ENCODE assay signal across 8 mouse cellular contexts in the genomic region with DNA sequence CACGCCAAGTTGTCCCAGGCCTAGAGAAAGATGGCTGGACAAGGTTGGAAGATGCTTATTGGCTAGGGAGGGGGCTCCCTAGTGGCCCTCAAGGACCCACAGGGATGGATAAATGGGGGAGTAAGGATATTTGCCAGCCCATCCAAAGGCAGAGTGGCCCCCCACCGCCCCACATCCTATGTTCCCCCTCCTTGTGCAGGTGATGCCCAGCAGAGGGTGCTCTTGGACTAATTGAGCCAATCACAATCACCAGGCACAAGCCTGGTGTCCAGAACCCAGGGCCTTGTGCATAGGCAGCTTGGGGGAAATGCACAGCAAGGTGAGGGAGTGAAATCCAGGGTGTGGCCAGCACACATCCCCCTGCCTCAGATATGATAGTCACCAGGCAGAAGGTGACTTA. TPM values are rescaled to one million over a fixed set of nuclear protein-coding genes. Genes with fewer than 3 reads are reported as not detected.
A peak's percentile ranks its signal among the peaks of the same experiment; 100 is the strongest.
DNase-seq lines count a peak whose midpoint lies in the region; ATAC-seq and TF ChIP-seq lines count a peak whose summit lies in the region.

No protein-coding gene starts in this region.

- no peaks in the 10 kb centered on the region for H3K36me3 ChIP-seq in hindbrain, embryonic 11.5 days (ENCODE audit: control insufficient read depth, insufficient read depth, low read length)
- H3K36me3 ChIP-seq in lung, postnatal 0 days (ENCODE audit: insufficient read depth, low read length) = no peaks in the 10 kb centered on the region

- H3K27ac ChIP-seq in hindbrain, embryonic 11.5 days (ENCODE audit: low read depth, low read length) = no peak overlapping the region
- H3K27ac ChIP-seq in lung, postnatal 0 days (ENCODE audit: low read length) = no peak overlapping the region

- no peaks in the 10 kb centered on the region for H3K27me3 ChIP-seq in hindbrain, embryonic 11.5 days (ENCODE audit: control insufficient read depth, insufficient read depth, low read length)
- no peaks in the 10 kb centered on the region for H3K27me3 ChIP-seq in lung, postnatal 0 days (replicated peaks; ENCODE audit: insufficient read depth, low read length)

- peak; percentile 24; the same call in 1 of the 2 replicates for ATAC-seq in hindbrain, embryonic 11.5 days (ENCODE audit: low FRiP score)
- no peak for ATAC-seq in lung, postnatal 0 days

- DNase-seq in left cerebral cortex, postnatal 4 days = peak; percentile 76
- no peak for DNase-seq in left cerebral cortex, postnatal 36 days (ENCODE audit: low spot score in 2 of 2)
- peak; percentile 77 for DNase-seq in NIH3T3 (ENCODE audit: low read depth)
- peak; percentile 78 for DNase-seq in embryo, embryonic 11 days
- DNase-seq in hindbrain, embryonic 11.5 days (ENCODE audit: low spot score) = peak; percentile 70
- no peak for DNase-seq in lung, postnatal 0 days (ENCODE audit: low spot score)
- peak; percentile 64 for DNase-seq in right cerebral cortex, postnatal 14 days
- no peak for DNase-seq in layer of hippocampus, adult 11-12 months (ENCODE audit: low spot score)

- peak overlapping the region; percentile 41; the same call in 1 of the 2 replicates for H3K4me3 ChIP-seq in hindbrain, embryonic 11.5 days (ENCODE audit: low read depth, low read length)
- H3K4me3 ChIP-seq in lung, postnatal 0 days (ENCODE audit: low read depth, low read length) = no peak overlapping the region

- intact Hi-C loops in left cerebral cortex, postnatal 4 days (cut with DNase I) = no loop called here
- intact Hi-C loops in left cerebral cortex, postnatal 36 days (cut with DNase I) = loop anchor here (2.0 kb wide), 1 partner anchor 21 kb away; no protein-coding TSS in a partner anchor

- no peak for TF ChIP-seq EP300 in lung, postnatal 0 days (IDR thresholded peaks at IDR 0.05)

- H3K4me2 ChIP-seq in hindbrain, embryonic 11.5 days (replicated peaks; ENCODE audit: low read depth, low read length) = peak overlapping the region; percentile 63; the same call in 1 of the 2 replicates
- H3K4me2 ChIP-seq in lung, postnatal 0 days (replicated peaks; ENCODE audit: low read depth, low read length) = no peak overlapping the region

- no peaks in the 10 kb centered on the region for H3K9me3 ChIP-seq in hindbrain, embryonic 11.5 days (ENCODE audit: control insufficient read depth, low read length)
- H3K9me3 ChIP-seq in lung, postnatal 0 days (ENCODE audit: low read length) = no peaks in the 10 kb centered on the region

- peak; percentile 75 for TF ChIP-seq CTCF in lung, postnatal 0 days (IDR thresholded peaks at IDR 0.05)

- 22% methylated on average over 2 of the region's 2 CpGs for WGBS in hindbrain, embryonic 11.5 days
- WGBS in lung, postnatal 0 days = 37% methylated on average over 2 of the region's 2 CpGs

- no peak overlapping the region for H3K9ac ChIP-seq in hindbrain, embryonic 11.5 days (ENCODE audit: low read depth, low read length)
- no peak overlapping the region for H3K9ac ChIP-seq in lung, postnatal 0 days (replicated peaks; ENCODE audit: low read depth)

- H3K4me1 ChIP-seq in hindbrain, embryonic 11.5 days (replicated peaks; ENCODE audit: control insufficient read depth, insufficient read depth, low read length) = peaks cover 12% of the 10 kb centered on the region; the same call in 1 of the 2 replicates
- H3K4me1 ChIP-seq in lung, postnatal 0 days (ENCODE audit: insufficient read depth, low read depth, low read length) = no peaks in the 10 kb centered on the region; the same call in 1 of the 2 replicates

RNA-seq across cellular contexts. Expression of gene Csdc2, which starts 1.7 kb away (rescaled TPM):
- 100 to 1,000 TPM; 191 to 201 TPM for total RNA-seq in left cerebral cortex, postnatal 4 days (2021)
- 10 to 100 TPM; 83.6 to 86.1 TPM for total RNA-seq in left cerebral cortex, postnatal 36 days (2021)
- polyA plus RNA-seq in hindbrain, embryonic 11.5 days (2014; fragmentation: Nextera tagmentation; extraction: Ambion mirVana) = 25.2 and 25.7 TPM in 2 replicates
- polyA plus RNA-seq in lung, postnatal 0 days (2015; fragmentation: Nextera tagmentation; extraction: Ambion mirVana) = 3.8 TPM in 2 replicates

RNA-seq across cellular contexts. Expression of gene Polr3h, which starts 12.2 kb away (rescaled TPM):
- 10 to 100 TPM; 45.7 to 48.1 TPM for total RNA-seq in left cerebral cortex, postnatal 4 days (2021)
- total RNA-seq in left cerebral cortex, postnatal 36 days (2021) = 10 to 100 TPM; 46.7 to 58.5 TPM
- polyA plus RNA-seq in hindbrain, embryonic 11.5 days (2014; fragmentation: Nextera tagmentation; extraction: Ambion mirVana) = 66.2 and 67.1 TPM in 2 replicates
- 41.8 and 43.1 TPM in 2 replicates for polyA plus RNA-seq in lung, postnatal 0 days (2015; fragmentation: Nextera tagmentation; extraction: Ambion mirVana)

RNA-seq across cellular contexts. Expression of gene Pmm1, which starts 22.5 kb away (rescaled TPM):
- 100 to 1,000 TPM; 138 to 140 TPM for total RNA-seq in left cerebral cortex, postnatal 4 days (2021)
- 100 to 1,000 TPM; 197 to 221 TPM for total RNA-seq in left cerebral cortex, postnatal 36 days (2021)
- polyA plus RNA-seq in hindbrain, embryonic 11.5 days (2014; fragmentation: Nextera tagmentation; extraction: Ambion mirVana) = 31.1 and 33.7 TPM in 2 replicates
- 22.1 and 23.4 TPM in 2 replicates for polyA plus RNA-seq in lung, postnatal 0 days (2015; fragmentation: Nextera tagmentation; extraction: Ambion mirVana)

RNA-seq across cellular contexts. Expression of gene 1700029P11Rik, which starts 42.1 kb away (rescaled TPM):
- total RNA-seq in left cerebral cortex, postnatal 4 days (2021) = not detected
- total RNA-seq in left cerebral cortex, postnatal 36 days (2021) = not detected
- not detected in 2 replicates for polyA plus RNA-seq in hindbrain, embryonic 11.5 days (2014; fragmentation: Nextera tagmentation; extraction: Ambion mirVana)
- polyA plus RNA-seq in lung, postnatal 0 days (2015; fragmentation: Nextera tagmentation; extraction: Ambion mirVana) = not detected in 2 replicates

RNA-seq across cellular contexts. Expression of gene Xrcc6, which starts 49.4 kb away (rescaled TPM):
- total RNA-seq in left cerebral cortex, postnatal 4 days (2021) = 10 to 100 TPM; 28.3 to 28.7 TPM
- total RNA-seq in left cerebral cortex, postnatal 36 days (2021) = 10 to 100 TPM; 19.1 to 33.7 TPM
- 62.4 and 66.6 TPM in 2 replicates for polyA plus RNA-seq in hindbrain, embryonic 11.5 days (2014; fragmentation: Nextera tagmentation; extraction: Ambion mirVana)
- polyA plus RNA-seq in lung, postnatal 0 days (2015; fragmentation: Nextera tagmentation; extraction: Ambion mirVana) = 19.6 and 24.6 TPM in 2 replicates

Comparison
In these comparisons a context has a peak if more than half of its experiments do, and no peak if none do; other contexts are left out.
1. DNase-seq: peak in left cerebral cortex, postnatal 4 days (single experiment), NIH3T3 (single experiment), embryo, embryonic 11 days (single experiment), hindbrain, embryonic 11.5 days (single experiment) and right cerebral cortex, postnatal 14 days (single experiment); none in left cerebral cortex, postnatal 36 days (0 of 2), lung, postnatal 0 days (single experiment) and layer of hippocampus, adult 11-12 months (single experiment).